Mouse (Mus musculus) testis, adult 2 months (tissue): ENCODE data around the gene Tcf20. TPM values are rescaled to one million over a fixed set of nuclear protein-coding genes. Genes with fewer than 3 reads are reported as not detected.

Experiments used
- H3K27ac ChIP-seq: fragments of 200-500 bp; 2 replicates; pipeline ENCODE4 v1.5.1; 2012; ENCODE audit warnings: low read depth, low read length; ENCODE audit not compliant: control insufficient read depth, insufficient read depth
- H3K27me3 ChIP-seq: fragments of 200-500 bp; 2 replicates; pipeline ENCODE4 v1.6.1; 2012; ENCODE audit warnings: mild to moderate bottlenecking, low read length, moderate library complexity; ENCODE audit not compliant: control insufficient read depth, insufficient read depth
- H3K36me3 ChIP-seq: fragments of 200-500 bp; 2 replicates; pipeline ENCODE4 v1.6.1; 2012; ENCODE audit warnings: mild to moderate bottlenecking, low read length; ENCODE audit not compliant: control insufficient read depth, insufficient read depth
- H3K4me1 ChIP-seq: fragments of 200-500 bp; 2 replicates; pipeline ENCODE4 v1.6.1; 2012; ENCODE audit warnings: low read length; ENCODE audit not compliant: control insufficient read depth, insufficient read depth
- H3K4me3 ChIP-seq: fragments of 200-500 bp; 2 replicates; pipeline ENCODE4 v1.5.1; 2012; ENCODE audit warnings: low read depth, mild to moderate bottlenecking, low read length, moderate library complexity, mixed read lengths; ENCODE audit not compliant: control insufficient read depth
- CTCF ChIP-seq: fragments of 200-500 bp; IDR thresholded peaks from 2 replicates; pipeline ENCODE4 v1.5.1; 2012; ENCODE audit warnings: low read depth, mild to moderate bottlenecking, inconsistent platforms, low read length, moderate library complexity; ENCODE audit not compliant: control insufficient read depth, insufficient read depth, insufficient replicate concordance
- POLR2A ChIP-seq: fragments of 200-500 bp; IDR thresholded peaks from 2 replicates; pipeline ENCODE4 v1.6.1; 2012; ENCODE audit warnings: low read depth, mild to moderate bottlenecking, inconsistent platforms, low read length, moderate library complexity; ENCODE audit not compliant: control insufficient read depth
- polyA plus RNA-seq: library from polyadenylated mRNA; depleted of rRNA; stranded (reverse); fragments of >200 nt; gene quantifications from 2 replicates; pipeline ENCODE4 v1.2.3, GENCODE M21; 2012

Gene Tcf20
- polyA plus RNA-seq, 1 experiment, result 26.0 TPM

DNA sequence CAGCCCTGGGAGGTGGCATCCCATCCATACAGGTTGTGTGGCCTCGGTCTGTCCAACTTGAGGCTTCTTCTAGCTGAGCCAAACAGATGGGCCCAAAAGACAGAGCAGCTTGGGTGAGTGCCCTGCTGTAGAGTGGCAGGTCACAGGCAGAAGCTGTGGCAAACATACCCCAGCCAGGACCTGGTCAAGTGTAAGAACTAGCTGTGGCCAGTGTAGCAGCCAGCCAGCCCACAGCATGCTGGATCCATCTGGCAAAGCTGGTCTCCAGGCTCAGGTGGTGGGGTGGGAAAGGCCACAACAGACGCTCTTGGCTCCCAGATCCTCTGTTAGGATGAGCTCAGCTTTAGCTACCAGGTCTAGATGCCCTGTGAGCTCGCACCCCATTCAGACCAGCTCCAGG is 31.4 kb downstream of the Tcf20 start:
- H3K4me3 ChIP-seq, result no peak overlapping the region
- H3K27ac ChIP-seq, result no peak overlapping the region
- no peak for TF ChIP-seq POLR2A
- no peak for TF ChIP-seq CTCF
- H3K36me3 ChIP-seq, result no peaks in the 10 kb centered on the region
- no peaks in the 10 kb centered on the region for H3K27me3 ChIP-seq
- H3K4me1 ChIP-seq, result peaks cover 5% of the 10 kb centered on the region; the same call in 1 of the 2 replicates

DNA sequence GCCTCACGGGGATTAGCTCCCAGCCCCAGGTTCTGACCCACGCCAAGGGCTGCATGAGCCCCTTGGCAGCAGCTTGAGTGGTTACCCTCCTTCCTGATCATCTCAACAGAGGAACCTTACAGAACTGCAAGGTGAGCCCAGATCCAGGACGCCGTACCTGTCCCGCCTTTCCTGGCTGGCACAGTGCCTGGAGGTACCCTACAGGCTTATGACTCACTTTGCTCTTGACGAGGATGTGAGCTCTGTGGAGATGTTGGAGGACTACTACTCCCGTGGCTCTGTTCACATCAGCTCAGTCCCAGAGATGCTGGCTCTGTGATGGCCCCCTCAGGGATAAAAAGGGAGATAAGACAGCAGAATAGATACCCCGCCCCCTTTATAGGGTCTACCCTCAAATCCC is 32.4 kb downstream of the Tcf20 start:
- TF ChIP-seq CTCF (no peak), POLR2A (no peak)
- Histone ChIP-seq H3K27ac (no peak overlapping the region), H3K27me3 (no peaks in the 10 kb centered on the region), H3K4me3 (no peak overlapping the region), H3K4me1 (no peaks in the 10 kb centered on the region), H3K36me3 (no peaks in the 10 kb centered on the region)

DNA sequence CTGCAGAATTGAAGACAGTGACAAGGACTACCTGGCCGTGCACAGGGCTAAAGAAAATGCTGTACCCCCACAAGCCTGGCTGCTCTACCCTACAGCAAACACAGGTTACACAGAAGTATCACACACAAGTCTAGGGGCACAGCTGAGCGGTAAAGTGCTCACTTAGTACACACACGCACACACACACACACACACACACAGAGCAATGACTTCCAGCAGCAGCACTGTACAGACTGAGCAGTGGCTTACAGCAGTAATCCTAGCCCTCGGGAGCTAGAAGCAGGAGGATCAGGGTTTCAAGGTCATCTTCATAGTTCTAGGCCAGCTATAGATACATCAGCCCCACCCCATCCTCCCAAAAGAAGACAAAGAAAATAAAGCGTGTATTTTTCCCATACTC is 33.6 kb downstream of the Tcf20 start:
- TF ChIP-seq CTCF (no peak), POLR2A (no peak)
- H3K36me3 ChIP-seq, result no peaks in the 10 kb centered on the region
- no peaks in the 10 kb centered on the region for H3K27me3 ChIP-seq
- H3K4me3 ChIP-seq, result no peak overlapping the region
- no peaks in the 10 kb centered on the region for H3K4me1 ChIP-seq
- no peak overlapping the region for H3K27ac ChIP-seq

DNA sequence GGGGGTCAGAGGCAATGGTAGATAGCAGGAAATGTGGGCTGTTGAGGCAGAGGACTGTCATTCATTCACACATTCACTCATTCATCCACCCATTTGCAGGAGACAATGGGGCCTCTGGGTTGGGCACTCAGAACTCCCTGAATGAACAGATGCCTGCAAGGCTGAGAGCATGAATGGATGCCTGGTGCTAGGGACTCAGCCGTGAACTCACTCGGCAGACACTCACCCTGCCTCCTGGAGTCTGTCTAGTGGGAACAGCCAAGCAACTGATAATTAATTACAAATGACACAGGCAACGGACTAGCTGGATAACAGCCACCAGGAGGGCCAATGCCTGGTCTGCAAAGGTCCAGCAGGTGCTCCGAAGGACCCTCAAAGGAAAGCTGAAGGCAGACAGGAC is 34.6 kb downstream of the Tcf20 start:
- H3K27me3 ChIP-seq, result no peaks in the 10 kb centered on the region
- no peaks in the 10 kb centered on the region for H3K4me1 ChIP-seq
- H3K27ac ChIP-seq, result no peak overlapping the region
- no peaks in the 10 kb centered on the region for H3K36me3 ChIP-seq
- H3K4me3 ChIP-seq, result no peak overlapping the region
- TF ChIP-seq CTCF (no peak), POLR2A (no peak)

DNA sequence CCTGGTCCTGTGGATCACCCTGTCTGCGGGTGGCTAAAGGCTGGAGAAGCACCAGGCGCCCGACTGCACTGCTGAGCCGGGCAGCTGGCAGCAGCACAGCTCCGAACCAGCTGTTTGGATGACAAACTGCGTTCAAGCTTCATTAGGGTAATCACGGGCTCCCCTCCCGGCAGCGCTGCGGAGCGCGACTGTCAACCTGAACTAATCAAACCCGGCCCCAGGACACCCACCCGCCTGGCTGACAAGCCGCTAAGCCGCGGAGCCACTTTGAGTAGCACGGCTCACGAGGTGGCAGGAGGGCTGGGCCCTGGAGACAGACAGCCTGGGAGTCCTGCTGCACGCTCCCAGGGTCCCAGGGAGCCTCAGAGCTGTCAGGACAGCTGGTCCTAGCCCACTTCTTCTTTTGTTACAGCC is 35.4 kb downstream of the Tcf20 start:
- H3K27ac ChIP-seq, result no peak overlapping the region
- H3K36me3 ChIP-seq, result no peaks in the 10 kb centered on the region
- H3K4me1 ChIP-seq, result no peaks in the 10 kb centered on the region
- H3K4me3 ChIP-seq, result no peak overlapping the region
- no peak for TF ChIP-seq CTCF
- TF ChIP-seq POLR2A, result no peak
- no peaks in the 10 kb centered on the region for H3K27me3 ChIP-seq

DNA sequence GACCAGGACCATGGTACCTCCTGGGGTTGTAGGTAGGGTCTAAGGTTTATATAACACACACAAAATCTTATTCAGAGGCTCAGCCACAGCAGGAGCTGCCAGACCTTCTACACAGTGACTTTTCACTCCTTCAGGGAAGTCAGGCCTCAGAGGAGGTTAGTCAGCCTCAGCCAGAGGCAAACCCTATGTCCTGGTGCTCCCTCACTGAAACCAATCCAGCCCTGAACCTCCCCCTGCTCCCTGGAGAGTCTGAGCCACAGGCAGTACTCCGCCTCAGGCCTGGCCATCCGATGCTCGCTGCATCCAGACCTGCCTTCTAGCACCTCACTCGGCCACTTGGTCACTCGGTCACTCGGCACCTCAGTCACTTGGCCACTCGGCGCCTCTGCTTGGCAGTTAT is 37.4 kb downstream of the Tcf20 start:
- H3K27me3 ChIP-seq, result no peaks in the 10 kb centered on the region
- no peak overlapping the region for H3K27ac ChIP-seq
- no peak overlapping the region for H3K4me3 ChIP-seq
- H3K4me1 ChIP-seq, result no peaks in the 10 kb centered on the region
- H3K36me3 ChIP-seq, result no peaks in the 10 kb centered on the region
- TF ChIP-seq POLR2A (no peak), CTCF (no peak)

DNA sequence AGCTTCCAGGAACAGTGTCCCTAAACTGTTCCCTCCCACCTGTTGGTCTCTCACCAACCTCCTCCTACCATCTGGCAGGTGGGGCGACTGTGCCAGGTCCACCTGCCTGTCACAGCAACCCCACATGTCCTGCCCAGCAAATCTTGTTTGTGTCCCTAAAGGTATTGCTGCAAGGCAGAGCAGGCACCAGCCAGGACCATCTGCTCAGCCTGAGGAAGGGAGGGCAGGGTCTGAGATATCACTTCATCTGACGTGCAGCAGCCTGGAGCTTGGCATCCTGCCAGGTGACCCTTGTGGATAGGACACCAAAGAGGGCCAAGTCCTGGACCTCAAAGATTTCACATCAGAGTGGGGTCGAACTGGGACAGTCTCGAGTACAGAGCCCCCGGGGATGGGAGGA is 40.2 kb downstream of the Tcf20 start:
- no peaks in the 10 kb centered on the region for H3K27me3 ChIP-seq
- no peak overlapping the region for H3K27ac ChIP-seq
- H3K4me1 ChIP-seq, result no peaks in the 10 kb centered on the region
- H3K36me3 ChIP-seq, result no peaks in the 10 kb centered on the region
- no peak for TF ChIP-seq CTCF
- TF ChIP-seq POLR2A, result no peak
- H3K4me3 ChIP-seq, result no peak overlapping the region

DNA sequence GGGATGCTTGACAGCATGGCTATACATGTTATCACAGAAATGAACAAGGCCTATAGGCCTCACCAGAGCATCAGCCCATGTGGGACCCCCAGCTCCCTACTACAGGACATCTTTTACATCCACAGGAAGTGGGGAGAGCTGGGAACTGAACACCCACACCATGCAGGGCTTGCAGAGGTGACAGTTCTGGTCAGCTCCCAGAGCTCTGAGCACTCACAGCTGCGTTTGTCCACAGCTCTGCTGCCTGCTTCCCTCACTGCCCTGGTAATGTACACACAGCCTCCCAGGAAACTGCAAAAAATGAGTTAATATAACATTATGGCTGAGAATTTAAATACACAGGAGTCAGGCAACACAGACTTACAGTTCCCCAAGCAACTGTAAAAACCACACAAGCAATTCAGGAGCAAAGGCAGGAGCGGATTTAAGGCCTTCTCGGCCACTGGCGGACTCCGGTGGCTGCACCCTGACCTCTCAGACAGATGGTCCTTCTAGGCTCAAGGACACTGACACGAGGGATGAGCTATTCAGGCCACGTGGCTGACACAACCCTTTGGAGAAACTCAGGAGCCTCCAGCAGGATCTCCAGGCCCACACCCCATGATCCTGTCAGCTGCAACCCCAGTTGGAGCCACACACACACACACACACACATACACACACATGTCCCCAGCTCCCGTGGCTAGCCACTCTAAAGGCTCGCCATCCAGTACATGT is 43.0 kb downstream of the Tcf20 start:
- TF ChIP-seq CTCF (no peak), POLR2A (no peak)
- no peaks in the 10 kb centered on the region for H3K27me3 ChIP-seq
- H3K27ac ChIP-seq, result no peak overlapping the region
- H3K36me3 ChIP-seq, result no peaks in the 10 kb centered on the region
- H3K4me1 ChIP-seq, result no peaks in the 10 kb centered on the region
- no peak overlapping the region for H3K4me3 ChIP-seq

DNA sequence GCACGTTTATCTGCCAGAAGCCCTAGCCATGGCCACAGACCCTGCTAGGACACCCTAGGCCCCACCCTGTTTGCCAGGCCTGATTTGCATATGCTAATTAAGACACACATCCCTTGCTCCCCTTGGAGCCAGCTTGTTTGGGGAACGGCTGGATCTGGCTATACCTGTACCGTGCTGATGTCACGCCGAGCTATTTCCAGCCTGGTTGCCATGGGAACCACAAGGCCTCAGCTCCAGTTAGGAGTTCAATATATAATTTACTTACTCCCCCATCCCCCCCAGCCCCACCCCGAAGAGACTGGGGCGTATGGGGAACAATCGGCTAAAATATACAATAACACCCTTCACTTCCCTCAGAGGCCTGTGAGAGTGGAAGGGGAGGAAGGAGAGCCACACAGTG is 45.9 kb downstream of the Tcf20 start:
- no peaks in the 10 kb centered on the region for H3K27me3 ChIP-seq
- H3K27ac ChIP-seq, result no peak overlapping the region
- H3K4me1 ChIP-seq, result no peaks in the 10 kb centered on the region

More for the DNA sequence above, 45.9 kb downstream of the Tcf20 start:
- no peak overlapping the region for H3K4me3 ChIP-seq
- TF ChIP-seq CTCF, result no peak
- TF ChIP-seq POLR2A, result no peak
- no peaks in the 10 kb centered on the region for H3K36me3 ChIP-seq
